Mouse (Mus musculus): ENCODE measurements around the gene R3hdm2.

- TF ChIP-seq CTCF (conservative IDR thresholded peaks at IDR 0.05; ENCODE audit: insufficient read depth, insufficient read length, low read depth, low read length) (no peak), POLR2A (IDR thresholded peaks at IDR 0.05; ENCODE audit: low read depth, low read length) (no peak)
Measured at GRCm38 (mm10) chr10:127352187-127352586, 27.9 kb upstream of the R3hdm2 start.
